Mouse (Mus musculus) small intestine, adult 2 months (tissue): ENCODE data around the gene Myh14.

ENCODE experiments used
- CTCF ChIP-seq: fragments of 200-500 bp; IDR thresholded peaks from 2 replicates; pipeline ENCODE4 v1.5.1; 2012; ENCODE audit warnings: low read depth, mild to moderate bottlenecking, control low read depth, inconsistent platforms, low read length, moderate library complexity, mixed read lengths; ENCODE audit not compliant: insufficient replicate concordance, insufficient read length; ENCODE audit errors: extremely low read depth
- POLR2A ChIP-seq: fragments of 200-500 bp; IDR thresholded peaks from 2 replicates; pipeline ENCODE4 v1.6.1; 2012; ENCODE audit warnings: low read depth, mild to moderate bottlenecking, control low read depth, inconsistent platforms, low read length, moderate library complexity

- TF ChIP-seq CTCF (no peak), POLR2A (no peak)
Observed at GRCm38 (mm10) chr7:44568803-44569202, 101.8 kb downstream of the Myh14 start.
